Mouse (Mus musculus) thymus, postnatal 10 days (tissue): ENCODE results near the gene Asphd2.

Experiments
- DNase-seq, 2 experiments: peaks; one replicate each; pipeline ENCODE4 v3.0.0; 2021; ENCODE audit warnings: low spot score in 2 of 2

The Asphd2 gene

GRCm38 (mm10) chr5:112349169-112349568, 45.5 kb downstream of the Asphd2 start:
- no peak for DNase-seq

GRCm38 (mm10) chr5:112346211-112346965, 48.3 kb downstream of the Asphd2 start:
- DNase-seq, result no peak

- no peak for DNase-seq
Measured at GRCm38 (mm10) chr5:112344092-112344960, 50.3 kb downstream of the Asphd2 start.

- no peak for DNase-seq
Measured at GRCm38 (mm10) chr5:112343205-112343595, 51.5 kb downstream of the Asphd2 start.

- peak; percentile 77 to 89 for DNase-seq
Measured at GRCm38 (mm10) chr5:112342463-112343204, 52.0 kb downstream of the Asphd2 start, which contains the start of the genes Srrd and Hps4. Srrd (minus strand) TSS chr5:112343040. Hps4 (plus strand) TSS chr5:112343083.

GRCm38 (mm10) chr5:112339215-112339614, 55.5 kb downstream of the Asphd2 start:
- no peak for DNase-seq

- DNase-seq, result no peak
Measured at GRCm38 (mm10) chr5:112337004-112337403, 57.7 kb downstream of the Asphd2 start.

- peak; percentile 25 to 54 for DNase-seq
Measured at GRCm38 (mm10) chr5:112335473-112335872, 59.2 kb downstream of the Asphd2 start.
